Mouse (Mus musculus): Measurements from ENCODE around the gene Tmem207.
"Not testable (repeated sequence)": the region's sequence is repeated elsewhere in the genome, so short reads cannot be mapped to it uniquely, and the experiment has no call there.

Tmem207 gene

DNA sequence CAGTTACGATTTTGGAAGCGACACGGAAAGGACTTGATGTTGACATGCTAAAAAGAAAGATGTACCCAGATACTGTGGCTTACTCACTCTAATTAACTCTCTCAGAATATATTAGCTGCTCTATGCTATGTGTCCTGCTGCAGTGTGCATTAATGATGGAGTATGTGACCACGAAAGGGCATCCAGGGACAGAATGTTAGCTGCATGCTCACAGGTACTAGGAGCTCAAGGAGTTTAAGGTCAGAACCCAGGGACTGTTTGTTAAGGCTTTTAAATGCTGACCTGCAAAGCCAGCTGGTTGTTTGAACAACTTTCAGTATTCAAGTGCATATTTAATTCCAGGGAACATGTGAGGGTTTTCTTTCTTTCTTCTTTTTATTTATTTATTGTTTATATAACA, at the start of gene Tmem207:
TSS of gene Tmem207 (minus strand) at position 101 of the 400 bp plus-strand sequence.
- in situ Hi-C loops (cut with MboI): no loop called here

- in situ Hi-C loops (cut with MboI): no loop called here
Measured at GRCm38 (mm10) chr16:26574173-26574572, 47.6 kb upstream of the Tmem207 start.

DNA sequence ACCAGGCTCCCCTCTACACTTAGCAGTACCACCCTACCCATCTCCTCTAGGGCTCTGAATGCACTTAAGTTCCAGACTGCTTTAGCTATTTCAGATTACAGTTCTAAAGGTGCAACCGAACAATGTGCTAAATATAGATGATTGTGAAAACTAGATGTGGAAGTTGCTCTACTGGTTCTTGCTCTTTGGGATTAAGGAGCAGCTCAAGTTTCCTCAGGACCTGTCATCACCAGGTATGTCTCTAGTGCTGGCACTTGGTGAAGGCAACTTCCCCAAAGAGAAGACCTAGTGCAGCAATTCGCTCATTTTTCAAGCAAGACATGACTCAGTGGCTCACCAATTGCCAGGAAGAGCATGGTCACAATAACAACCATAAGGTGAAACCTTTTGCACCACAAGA, 45.3 kb upstream of the Tmem207 start:
- in situ Hi-C loops (cut with MboI): no loop called here

GRCm38 (mm10) chr16:26569387-26569978, 42.9 kb upstream of the Tmem207 start:
- in situ Hi-C loops (cut with MboI): no loop called here

DNA sequence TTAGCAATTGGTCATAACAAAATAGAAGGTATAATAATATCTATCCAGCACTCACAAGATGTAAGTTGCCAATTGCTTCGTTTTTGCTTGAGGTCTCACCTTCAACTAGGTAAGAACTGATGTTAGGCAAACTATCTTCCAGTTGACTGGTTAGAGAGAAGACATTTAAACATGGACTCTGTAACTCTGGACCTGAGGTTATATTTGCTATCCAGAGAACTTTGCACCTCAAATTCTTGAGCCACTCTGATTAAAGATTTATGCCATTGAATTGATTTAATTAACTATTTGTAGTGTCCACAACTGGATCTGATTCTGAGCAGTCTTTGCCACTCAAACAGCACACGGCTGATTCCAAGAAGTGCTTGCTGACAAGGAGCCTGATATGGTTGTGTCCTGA, 36.2 kb upstream of the Tmem207 start:
- in situ Hi-C loops (cut with MboI): no loop called here

GRCm38 (mm10) chr16:26561743-26562142, 35.2 kb upstream of the Tmem207 start:
- in situ Hi-C loops (cut with MboI): no loop called here

GRCm38 (mm10) chr16:26558797-26559196, 32.2 kb upstream of the Tmem207 start:
- in situ Hi-C loops (cut with MboI): no loop called here

DNA sequence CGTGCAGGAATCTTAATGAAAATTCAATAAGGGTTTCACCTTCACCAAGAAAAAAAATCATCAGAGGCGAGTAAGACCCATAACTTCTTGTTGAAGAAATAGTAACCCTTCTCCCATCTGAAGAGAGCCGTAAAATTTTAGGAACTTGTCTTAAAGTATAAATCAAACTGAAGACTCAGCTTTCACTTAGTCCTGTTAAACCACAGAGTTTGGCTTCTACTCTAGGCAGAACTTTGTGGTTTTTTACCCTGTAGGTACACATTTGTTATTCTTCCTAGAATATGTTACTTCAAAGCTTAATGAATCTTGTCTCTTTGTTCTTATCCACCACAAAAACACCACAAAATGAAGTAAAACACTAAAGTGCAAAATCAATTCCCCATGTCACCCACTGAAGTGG, 25.7 kb upstream of the Tmem207 start:
- in situ Hi-C loops (cut with MboI): no loop called here

GRCm38 (mm10) chr16:26549221-26549620, 22.7 kb upstream of the Tmem207 start:
- in situ Hi-C loops (cut with MboI): no loop called here

DNA sequence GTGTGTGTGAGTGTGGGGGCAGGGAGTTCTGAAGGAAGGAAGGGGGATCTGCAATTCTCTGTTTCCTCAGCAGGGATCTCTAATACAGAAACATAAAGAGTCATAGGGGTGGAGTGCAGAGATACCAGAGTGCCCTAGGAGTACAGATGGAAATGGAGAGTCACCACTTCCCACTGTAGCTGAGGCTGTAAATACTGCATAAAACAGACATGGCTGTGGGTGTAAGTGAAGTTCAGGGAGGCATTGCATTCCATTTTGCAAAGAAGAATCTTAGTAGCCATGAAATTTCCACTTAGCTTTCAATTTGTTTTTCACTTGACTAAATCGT, 20.3 kb upstream of the Tmem207 start:
- in situ Hi-C loops (cut with MboI): no loop called here

- in situ Hi-C loops (cut with MboI): no loop called here
Measured at GRCm38 (mm10) chr16:26546170-26546878, 19.8 kb upstream of the Tmem207 start.

GRCm38 (mm10) chr16:26532287-26532686, 5.7 kb upstream of the Tmem207 start:
- in situ Hi-C loops (cut with MboI): no loop called here

DNA sequence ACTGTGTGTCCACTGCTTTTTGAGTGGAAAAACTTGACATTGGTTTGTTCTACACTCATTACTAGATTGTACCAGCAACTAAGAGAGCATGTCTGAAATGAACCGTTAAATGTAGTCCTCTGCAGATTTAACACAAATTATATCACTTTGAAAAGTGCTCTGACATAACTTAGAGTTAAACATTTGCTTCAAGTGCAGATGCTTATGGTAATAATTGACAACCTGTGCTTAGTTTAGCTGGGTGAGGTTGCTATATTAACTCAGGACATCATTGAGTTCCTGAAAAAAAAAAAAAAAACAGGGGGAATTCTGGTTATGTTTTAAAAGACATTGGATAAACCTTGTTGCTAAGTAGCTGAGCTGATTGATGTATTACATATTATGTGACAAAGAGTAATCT, 3.9 kb upstream of the Tmem207 start:
- in situ Hi-C loops (cut with MboI): no loop called here

GRCm38 (mm10) chr16:26527931-26528666, 1.5 kb upstream of the Tmem207 start:
- in situ Hi-C loops (cut with MboI): no loop called here

- in situ Hi-C loops (cut with MboI): no loop called here
Measured at GRCm38 (mm10) chr16:26525832-26526231, 737 bp downstream of the Tmem207 start.

DNA sequence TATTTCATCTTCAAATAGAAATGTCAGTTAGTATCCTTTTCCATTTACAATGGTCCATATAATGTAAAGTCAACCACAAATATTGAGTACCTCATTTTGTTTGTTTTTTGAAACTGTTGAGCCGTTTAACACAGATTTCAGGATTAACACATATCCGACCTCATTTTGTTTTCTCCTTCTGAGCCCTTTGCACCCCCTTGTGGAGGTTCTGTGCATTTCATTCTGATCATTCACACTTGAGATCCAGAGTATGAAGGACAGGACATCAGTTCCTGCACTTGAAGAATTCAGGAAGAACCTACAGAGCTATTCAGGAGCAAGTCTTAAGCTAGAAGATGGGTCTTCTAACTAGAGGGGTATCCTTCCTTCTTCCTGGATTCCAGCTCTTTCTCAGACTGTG, 7.0 kb downstream of the Tmem207 start:
- in situ Hi-C loops (cut with MboI): no loop called here

GRCm38 (mm10) chr16:26504961-26505360, 21.6 kb downstream of the Tmem207 start:
- in situ Hi-C loops (cut with MboI): no loop called here

- in situ Hi-C loops (cut with MboI): no loop called here
Measured at GRCm38 (mm10) chr16:26500738-26501137, 25.8 kb downstream of the Tmem207 start.

- in situ Hi-C loops (cut with MboI): not testable (repeated sequence)
Measured at GRCm38 (mm10) chr16:26499705-26500104, 26.9 kb downstream of the Tmem207 start.

- in situ Hi-C loops (cut with MboI): no loop called here
Measured at GRCm38 (mm10) chr16:26495721-26496120, 30.8 kb downstream of the Tmem207 start.

- in situ Hi-C loops (cut with MboI): no loop called here
Measured at GRCm38 (mm10) chr16:26471254-26471653, 55.3 kb downstream of the Tmem207 start.

DNA sequence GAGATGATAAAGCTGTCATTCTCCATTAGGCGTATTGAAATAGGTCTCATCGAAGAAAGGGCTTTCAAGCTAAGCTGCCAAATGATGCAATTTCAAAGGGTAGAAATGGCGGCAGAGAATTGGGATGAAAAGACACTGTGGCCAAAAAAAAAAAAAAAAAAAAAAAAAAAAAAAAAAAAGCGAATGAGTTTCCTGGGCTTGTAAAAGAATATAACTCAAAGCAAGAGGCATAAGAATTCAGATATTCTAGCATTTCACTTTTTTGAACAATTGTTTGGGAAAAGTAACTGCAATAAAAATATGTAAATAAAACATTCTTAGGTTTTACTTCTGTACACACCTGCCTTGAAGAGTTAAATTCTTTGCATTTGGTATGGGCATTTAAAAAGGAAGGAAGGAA, 60.0 kb downstream of the Tmem207 start:
- in situ Hi-C loops (cut with MboI): no loop called here

GRCm38 (mm10) chr16:26462835-26463234, 63.7 kb downstream of the Tmem207 start, which contains the start of gene Cldn16:
TSS of gene Cldn16 (plus strand) at chr16:26463135.
- in situ Hi-C loops (cut with MboI): no loop called here

Data from mature B cell (primary cell).